In genomic region chr4:70398088-70398487, GRCm38 (mm10) we compare ENCODE assay signal across 29 mouse cellular contexts. TPM values are rescaled to one million over a fixed set of nuclear protein-coding genes. Genes with fewer than 3 reads are reported as not detected.
DNase-seq lines count a peak whose midpoint lies in the region; ATAC-seq lines count a peak whose summit lies in the region.
"Had no signal": no experiment of that assay in that cellular context is flagged by ENCODE, and none has a peak within 500 bp of the region (broad histone marks: within the 10 kb centered on the region; RNA-seq: fewer than 3 reads in every experiment).

No protein-coding gene starts in this region.

- no peaks in the 10 kb centered on the region; the same call in 1 of the 2 replicates for H3K36me3 ChIP-seq in hindbrain, embryonic 15.5 days
- H3K36me3 ChIP-seq in hindbrain, embryonic 16.5 days (ENCODE audit: control insufficient read depth, insufficient read depth, low read length) = peaks cover 2% of the 10 kb centered on the region; the same call in 1 of the 2 replicates
- H3K36me3 ChIP-seq in neural tube, embryonic 15.5 days = 0 out of 2 replicates have a peak, but pooled peaks cover 3% of the 10 kb centered on the region
- H3K36me3 ChIP-seq: forebrain, embryonic 15.5 days had no signal

- WGBS in hindbrain, embryonic 15.5 days = 86% methylated on average over 4 of the region's 4 CpGs
- 82% methylated on average over 4 of the region's 4 CpGs for whole genome bisulfite sequencing in hindbrain, embryonic 16.5 days
- WGBS in neural tube, embryonic 15.5 days = 76% methylated on average over 4 of the region's 4 CpGs

- 0 out of 2 replicates have a peak overlapping the region, but pooled peaks have one; percentile 46 for H3K27ac ChIP-seq in hindbrain, embryonic 15.5 days (replicated peaks)
- H3K27ac ChIP-seq in hindbrain, embryonic 16.5 days (ENCODE audit: low read depth, low read length) = no peak overlapping the region
- peak overlapping the region; percentile 73; the same call in 1 of the 2 replicates for H3K27ac ChIP-seq in neural tube, embryonic 15.5 days (replicated peaks)
- H3K27ac ChIP-seq: embryonic facial prominence, embryonic 15.5 days; forebrain, embryonic 15.5 days; stomach, embryonic 15.5 days had no signal

- DNase-seq in B cell, adult 2 months = peak; percentile 48 to 63
- DNase-seq in MN1 (ENCODE audit: low spot score) = peak; percentile 10
- DNase-seq in left cerebral cortex, adult 18-20 months (ENCODE audit: low spot score in 2 of 2) = no peak
- DNase-seq in heart, adult 9 months (ENCODE audit: low spot score in 2 of 2) = no peak
- DNase-seq in gastrocnemius, adult 18-20 months (ENCODE audit: low spot score) = no peak
- DNase-seq: adrenal gland, postnatal 10 days; cerebellum, adult 2 months; cerebellum, postnatal 25 days; embryo, embryonic 11 days; gastrocnemius, postnatal 10 days; heart, adult 18-20 months; heart, postnatal 4 days; kidney, postnatal 36 days; layer of hippocampus, postnatal 36 days; lung, adult 18-20 months; lung, postnatal 10 days; right cerebral cortex, postnatal 14 days; thymus, postnatal 25 days had no signal

- no peak for ATAC-seq in hindbrain, embryonic 15.5 days (ENCODE audit: low FRiP score, low read depth)
- ATAC-seq in hindbrain, embryonic 16.5 days = no peak
- ATAC-seq in neural tube, embryonic 15.5 days (ENCODE audit: low FRiP score) = no peak
- ATAC-seq: activated CD4-positive, CD25-positive, alpha-beta regulatory T cell, adult 4 months; forebrain, embryonic 15.5 days; intestine, postnatal 0 days had no signal

- H3K27me3 ChIP-seq in hindbrain, embryonic 15.5 days = no peaks in the 10 kb centered on the region
- no peaks in the 10 kb centered on the region for H3K27me3 ChIP-seq in hindbrain, embryonic 16.5 days (replicated peaks; ENCODE audit: control insufficient read depth, insufficient read depth, low read length)
- H3K27me3 ChIP-seq in neural tube, embryonic 15.5 days (replicated peaks) = no peaks in the 10 kb centered on the region
- H3K27me3 ChIP-seq: embryonic facial prominence, embryonic 15.5 days; forebrain, embryonic 15.5 days; limb, embryonic 12.5 days; stomach, embryonic 15.5 days had no signal

- H3K9me3 ChIP-seq in hindbrain, embryonic 15.5 days = no peaks in the 10 kb centered on the region
- no peaks in the 10 kb centered on the region for H3K9me3 ChIP-seq in hindbrain, embryonic 16.5 days (ENCODE audit: control insufficient read depth, low read length)
- no peaks in the 10 kb centered on the region for H3K9me3 ChIP-seq in neural tube, embryonic 15.5 days (replicated peaks)
- H3K9me3 ChIP-seq: embryonic facial prominence, embryonic 15.5 days; forebrain, embryonic 15.5 days; limb, embryonic 12.5 days; stomach, embryonic 15.5 days had no signal

- no peak overlapping the region for H3K9ac ChIP-seq in hindbrain, embryonic 15.5 days
- no peak overlapping the region for H3K9ac ChIP-seq in hindbrain, embryonic 16.5 days (ENCODE audit: low read depth, low read length)
- no peak overlapping the region for H3K9ac ChIP-seq in neural tube, embryonic 15.5 days (replicated peaks)
- H3K9ac ChIP-seq: embryonic facial prominence, embryonic 15.5 days; forebrain, embryonic 15.5 days; limb, embryonic 12.5 days; stomach, embryonic 15.5 days had no signal

- peaks cover 26% of the 10 kb centered on the region for H3K4me1 ChIP-seq in hindbrain, embryonic 15.5 days (replicated peaks)
- H3K4me1 ChIP-seq in hindbrain, embryonic 16.5 days (ENCODE audit: control insufficient read depth, insufficient read depth, low read depth, low read length) = peaks cover 12% of the 10 kb centered on the region
- peaks cover 34% of the 10 kb centered on the region for H3K4me1 ChIP-seq in neural tube, embryonic 15.5 days
- H3K4me1 ChIP-seq: embryonic facial prominence, embryonic 15.5 days; stomach, embryonic 15.5 days had no signal

- no peak overlapping the region for H3K4me3 ChIP-seq in hindbrain, embryonic 15.5 days
- H3K4me3 ChIP-seq in hindbrain, embryonic 16.5 days (ENCODE audit: low read length) = no peak overlapping the region
- no peak overlapping the region for H3K4me3 ChIP-seq in neural tube, embryonic 15.5 days (replicated peaks)
- H3K4me3 ChIP-seq: embryonic facial prominence, embryonic 15.5 days; forebrain, embryonic 15.5 days; limb, embryonic 12.5 days; stomach, embryonic 15.5 days had no signal

- H3K4me2 ChIP-seq in hindbrain, embryonic 15.5 days = no peak overlapping the region
- H3K4me2 ChIP-seq in hindbrain, embryonic 16.5 days (ENCODE audit: low read length) = no peak overlapping the region
- no peak overlapping the region for H3K4me2 ChIP-seq in neural tube, embryonic 15.5 days
- H3K4me2 ChIP-seq: embryonic facial prominence, embryonic 15.5 days; forebrain, embryonic 15.5 days; limb, embryonic 12.5 days; liver, embryonic 11.5 days; midbrain, embryonic 11.5 days; stomach, embryonic 15.5 days had no signal

RNA-seq across cellular contexts. Expression of gene Cdk5rap2, which starts 12.2 kb away (rescaled TPM):
- 8.9 and 10.2 TPM in 2 replicates for polyA plus RNA-seq in hindbrain, embryonic 15.5 days (2015; fragmentation: Nextera tagmentation; extraction: Ambion mirVana)
- polyA plus RNA-seq in hindbrain, embryonic 16.5 days (2015; fragmentation: Nextera tagmentation; extraction: Ambion mirVana) = 7.2 and 10.6 TPM in 2 replicates
- 8.7 and 12.6 TPM in 2 replicates for polyA plus RNA-seq in neural tube, embryonic 15.5 days (2015; fragmentation: Nextera tagmentation; extraction: Ambion mirVana)
- 1 to 10 TPM; 6.3 to 7.1 TPM for total RNA-seq in left cerebral cortex, adult 18-20 months (2021)
- 1 to 10 TPM; 7.0 to 7.4 TPM for total RNA-seq in gastrocnemius, adult 18-20 months (2021)

Comparison
In these comparisons a context has a peak if more than half of its experiments do, and no peak if none do; other contexts are left out.
1. DNase-seq: peak in B cell, adult 2 months (2 of 2) and MN1 (single experiment); none in left cerebral cortex, adult 18-20 months (0 of 2), heart, adult 9 months (0 of 2) and gastrocnemius, adult 18-20 months (single experiment).